Mouse (Mus musculus) liver, embryonic 14.5 days (tissue): ENCODE measurements at regions not wholly inside any gene's neighbourhood (a gene's known extent, or its start where the extent isn't known, plus 50 kb on each side); places are given as distances from the start of the nearest gene placed in this dataset.

Experiments used
- CTCF ChIP-seq: IDR thresholded peaks from 2 replicates; pipeline ENCODE4 v1.5.1; 2016; ENCODE audit warnings: antibody characterized with exemption, low read depth, control low read depth
- EP300 ChIP-seq: IDR thresholded peaks from 2 replicates; pipeline ENCODE4 v1.6.1; 2016; ENCODE audit warnings: antibody characterized with exemption, low read depth

- TF ChIP-seq EP300 (no peak), CTCF (no peak)
Measured at GRCm38 (mm10) chr10:9416685-9417084, 258.3 kb downstream of the Samd5 start.
